Mouse (Mus musculus) testis, adult 2 months (tissue): Measurements from ENCODE around the gene Efnb3. TPM values are rescaled to one million over a fixed set of nuclear protein-coding genes. Genes with fewer than 3 reads are reported as not detected.
"Not testable (repeated sequence)": the region's sequence is repeated elsewhere in the genome, so short reads cannot be mapped to it uniquely, and the experiment has no call there.

Experiments used
- H3K27ac ChIP-seq: fragments of 200-500 bp; 2 replicates; pipeline ENCODE4 v1.5.1; 2012; ENCODE audit warnings: low read depth, low read length; ENCODE audit not compliant: control insufficient read depth, insufficient read depth
- H3K27me3 ChIP-seq: fragments of 200-500 bp; 2 replicates; pipeline ENCODE4 v1.6.1; 2012; ENCODE audit warnings: mild to moderate bottlenecking, low read length, moderate library complexity; ENCODE audit not compliant: control insufficient read depth, insufficient read depth
- H3K36me3 ChIP-seq: fragments of 200-500 bp; 2 replicates; pipeline ENCODE4 v1.6.1; 2012; ENCODE audit warnings: mild to moderate bottlenecking, low read length; ENCODE audit not compliant: control insufficient read depth, insufficient read depth
- H3K4me1 ChIP-seq: fragments of 200-500 bp; 2 replicates; pipeline ENCODE4 v1.6.1; 2012; ENCODE audit warnings: low read length; ENCODE audit not compliant: control insufficient read depth, insufficient read depth
- H3K4me3 ChIP-seq: fragments of 200-500 bp; 2 replicates; pipeline ENCODE4 v1.5.1; 2012; ENCODE audit warnings: low read depth, mild to moderate bottlenecking, low read length, moderate library complexity, mixed read lengths; ENCODE audit not compliant: control insufficient read depth
- CTCF ChIP-seq: fragments of 200-500 bp; IDR thresholded peaks from 2 replicates; pipeline ENCODE4 v1.5.1; 2012; ENCODE audit warnings: low read depth, mild to moderate bottlenecking, inconsistent platforms, low read length, moderate library complexity; ENCODE audit not compliant: control insufficient read depth, insufficient read depth, insufficient replicate concordance
- POLR2A ChIP-seq: fragments of 200-500 bp; IDR thresholded peaks from 2 replicates; pipeline ENCODE4 v1.6.1; 2012; ENCODE audit warnings: low read depth, mild to moderate bottlenecking, inconsistent platforms, low read length, moderate library complexity; ENCODE audit not compliant: control insufficient read depth
- polyA plus RNA-seq: library from polyadenylated mRNA; depleted of rRNA; stranded (reverse); fragments of >200 nt; gene quantifications from 2 replicates; pipeline ENCODE4 v1.2.3, GENCODE M21; 2012

Efnb3 gene
- polyA plus RNA-seq, 1 experiment, result 3.3 TPM

GRCm38 (mm10) chr11:69534990-69535389 is 25.0 kb downstream of the Efnb3 start:
- no peaks in the 10 kb centered on the region for H3K27me3 ChIP-seq
- no peak overlapping the region for H3K4me3 ChIP-seq
- no peak for TF ChIP-seq CTCF
- TF ChIP-seq POLR2A, result no peak
- H3K27ac ChIP-seq, result no peak overlapping the region
- no peaks in the 10 kb centered on the region for H3K4me1 ChIP-seq
- no peaks in the 10 kb centered on the region for H3K36me3 ChIP-seq

DNA sequence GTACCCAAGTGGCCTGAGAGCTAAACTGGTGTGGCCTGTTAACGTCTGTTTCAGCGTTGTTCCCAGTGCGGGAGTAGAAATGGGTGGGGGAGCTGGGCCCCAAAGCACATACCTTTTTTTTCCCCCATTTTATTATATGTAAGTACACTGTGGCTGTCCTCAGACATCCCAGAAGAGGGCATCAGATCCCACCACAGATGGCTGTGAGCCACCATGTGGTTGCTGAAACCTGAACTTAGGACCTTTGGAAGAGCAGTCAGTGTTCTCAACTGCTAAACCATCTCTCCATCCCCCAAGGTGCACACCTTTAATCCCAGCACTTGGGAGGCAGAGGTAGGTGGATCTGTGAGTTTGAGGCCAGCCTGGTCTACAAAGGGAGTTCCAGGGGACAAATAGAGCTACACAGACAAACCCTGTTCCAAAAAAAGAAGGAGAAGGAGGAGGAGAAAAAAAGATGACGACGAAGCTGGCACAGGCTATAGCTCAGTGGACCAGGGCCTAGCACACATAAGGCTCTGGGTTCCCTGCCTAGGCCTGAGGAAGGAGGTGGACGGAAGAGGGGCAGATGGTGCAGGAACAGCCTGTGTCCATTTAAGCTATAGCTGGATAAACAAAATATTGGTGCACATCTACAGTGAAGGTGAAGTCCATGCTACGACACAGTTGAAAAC is 27.4 kb downstream of the Efnb3 start:
- no peaks in the 10 kb centered on the region for H3K4me1 ChIP-seq
- TF ChIP-seq POLR2A (no peak), CTCF (no peak)
- no peak overlapping the region for H3K4me3 ChIP-seq
- H3K27me3 ChIP-seq, result no peaks in the 10 kb centered on the region
- no peaks in the 10 kb centered on the region for H3K36me3 ChIP-seq
- H3K27ac ChIP-seq, result no peak overlapping the region

- not testable (repeated sequence) for H3K36me3 ChIP-seq, H3K27ac ChIP-seq, H3K27me3 ChIP-seq, H3K4me3 ChIP-seq, H3K4me1 ChIP-seq
Measured at GRCm38 (mm10) chr11:69530755-69531154, 29.2 kb downstream of the Efnb3 start.

GRCm38 (mm10) chr11:69530281-69530680 is 29.7 kb downstream of the Efnb3 start:
- H3K4me1 ChIP-seq, H3K4me3 ChIP-seq, H3K36me3 ChIP-seq, H3K27me3 ChIP-seq, H3K27ac ChIP-seq: not testable (repeated sequence)

GRCm38 (mm10) chr11:69528031-69528390 is 32.0 kb downstream of the Efnb3 start:
- no peak for TF ChIP-seq CTCF
- TF ChIP-seq POLR2A, result no peak
- Histone ChIP-seq H3K4me3 (no peak overlapping the region), H3K27ac (no peak overlapping the region), H3K27me3 (no peaks in the 10 kb centered on the region), H3K4me1 (no peaks in the 10 kb centered on the region), H3K36me3 (no peaks in the 10 kb centered on the region; the same call in 1 of the 2 replicates)

GRCm38 (mm10) chr11:69527098-69528030 is 32.6 kb downstream of the Efnb3 start:
- no peaks in the 10 kb centered on the region for H3K27me3 ChIP-seq
- TF ChIP-seq CTCF (no peak), POLR2A (no peak)
- no peak overlapping the region for H3K27ac ChIP-seq
- no peak overlapping the region for H3K4me3 ChIP-seq
- H3K4me1 ChIP-seq, result no peaks in the 10 kb centered on the region
- H3K36me3 ChIP-seq, result no peaks in the 10 kb centered on the region; the same call in 1 of the 2 replicates

- H3K36me3 ChIP-seq, result no peaks in the 10 kb centered on the region; the same call in 1 of the 2 replicates
- H3K4me1 ChIP-seq, result no peaks in the 10 kb centered on the region
- TF ChIP-seq POLR2A, result no peak
- TF ChIP-seq CTCF, result no peak
- no peaks in the 10 kb centered on the region for H3K27me3 ChIP-seq
- no peak overlapping the region for H3K4me3 ChIP-seq
- H3K27ac ChIP-seq, result no peak overlapping the region
Measured at GRCm38 (mm10) chr11:69526631-69527030, 33.4 kb downstream of the Efnb3 start.
